Mouse (Mus musculus): ENCODE results near the gene Fate1.

DNA sequence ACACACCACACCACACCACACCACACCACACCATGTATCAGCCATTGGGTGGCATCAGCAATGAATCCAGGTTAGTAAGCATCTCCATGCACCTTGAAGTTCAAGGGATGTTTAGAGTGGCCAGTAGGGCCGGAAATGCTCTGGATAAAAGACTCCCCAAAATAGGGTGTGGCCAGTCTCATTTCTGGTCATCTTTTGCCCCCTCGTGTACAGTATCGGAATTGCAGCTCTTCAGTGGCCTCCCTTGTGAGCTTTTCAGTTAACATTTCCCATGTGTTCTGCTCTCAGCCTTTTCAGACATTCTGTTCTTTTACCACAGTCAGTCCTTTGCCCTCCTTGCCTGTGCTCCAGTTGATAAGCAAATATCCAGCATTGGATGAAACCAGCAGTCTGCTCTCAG lies 26.2 kb upstream of the Fate1 start:
- no peak for TF ChIP-seq USF2 (conservative IDR thresholded peaks at IDR 0.05; ENCODE audit: low read depth, low read length)
- TF ChIP-seq CHD1 (IDR thresholded peaks at IDR 0.05; ENCODE audit: low read depth, low read length) = no peak
- TF ChIP-seq EP300 (IDR thresholded peaks at IDR 0.05; ENCODE audit: low read length) = no peak
- peak; percentile 48 to 79; a peak in 3 of 4 replicates for TF ChIP-seq CTCF (conservative IDR thresholded peaks at IDR 0.05 in 1 of 2, IDR thresholded peaks at IDR 0.05 in 1 of 2; ENCODE audit: low read depth in 2 of 2, low read length in 2 of 2)
- TF ChIP-seq MAFK (IDR thresholded peaks at IDR 0.05; ENCODE audit: insufficient replicate concordance, low read length) = no peak

Data from CH12.LX (cell line).